Mouse (Mus musculus) spleen, postnatal 4 days (tissue): ENCODE measurements around the gene Nmt1.

Source experiments
- DNase-seq, 2 experiments: peaks; one replicate each; pipeline ENCODE4 v3.0.0; 2022; ENCODE audit warnings: low spot score in 2 of 2

Nmt1 gene

GRCm38 (mm10) chr11:103042828-103043227 is 14.8 kb downstream of the Nmt1 start:
- DNase-seq: no peak

DNA sequence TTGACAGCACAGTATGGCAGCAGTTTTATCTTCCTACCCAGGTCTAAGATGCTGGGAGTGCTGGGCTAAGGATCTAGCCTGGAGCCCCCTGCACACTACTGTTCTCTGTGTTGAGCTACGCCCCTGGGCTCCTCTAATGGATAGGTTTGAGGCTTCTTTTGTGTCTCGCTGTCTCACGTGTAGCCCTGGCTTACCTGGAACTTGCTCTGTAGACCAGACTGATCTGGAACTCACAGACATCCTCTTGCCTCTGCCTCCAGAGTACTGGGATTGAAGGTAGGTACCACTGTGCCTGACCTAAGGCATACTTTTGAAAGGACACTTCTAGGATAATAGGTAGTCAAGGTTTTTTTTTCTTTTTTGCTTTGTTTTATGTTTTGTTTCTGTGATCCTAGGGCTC is 16.0 kb downstream of the Nmt1 start:
- no peak for DNase-seq

- DNase-seq: no peak
Measured at GRCm38 (mm10) chr11:103046286-103046685, 18.3 kb downstream of the Nmt1 start.

GRCm38 (mm10) chr11:103049611-103050010 is 21.6 kb downstream of the Nmt1 start:
- DNase-seq: no peak

DNA sequence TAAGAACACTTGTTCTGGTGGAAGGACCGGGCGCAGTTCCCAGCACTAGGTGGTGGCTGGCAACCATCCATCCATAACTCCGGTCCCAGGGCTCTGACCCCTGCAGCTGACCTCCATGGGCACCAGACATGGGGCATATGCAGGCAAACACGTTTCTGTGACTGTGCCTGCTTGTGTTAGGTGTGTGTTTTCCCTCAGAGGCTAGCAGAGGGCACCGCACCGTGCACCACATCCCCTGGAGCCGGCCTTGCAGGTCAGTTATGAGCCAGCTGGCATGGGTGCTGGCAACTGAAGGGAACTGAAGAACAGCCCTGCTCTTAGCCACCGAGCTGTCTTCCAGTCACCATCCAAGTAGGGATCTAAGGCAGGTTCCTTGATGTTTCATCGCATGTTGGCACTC is 22.2 kb downstream of the Nmt1 start:
- no peak for DNase-seq

- no peak for DNase-seq
Measured at GRCm38 (mm10) chr11:103051249-103051691, 23.3 kb downstream of the Nmt1 start.

DNA sequence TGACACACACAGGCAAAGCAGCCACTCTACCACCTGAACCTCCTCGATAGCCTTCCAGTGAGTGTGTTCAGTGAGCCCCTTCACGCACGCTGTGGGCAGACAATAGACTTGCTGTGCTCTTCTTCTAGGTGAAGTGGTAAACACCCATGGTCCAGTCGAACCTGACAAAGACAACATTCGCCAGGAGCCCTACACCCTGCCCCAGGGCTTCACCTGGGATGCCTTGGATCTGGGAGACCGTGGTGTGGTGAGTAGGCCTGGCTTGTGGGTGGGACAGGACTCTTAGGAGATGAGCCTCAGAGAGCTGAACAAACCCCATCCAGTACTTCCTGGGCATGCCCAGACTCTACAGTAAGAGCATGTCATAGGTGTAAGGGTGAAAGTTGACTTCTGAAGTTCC is 24.1 kb downstream of the Nmt1 start:
- no peak for DNase-seq

GRCm38 (mm10) chr11:103053191-103054076 is 25.4 kb downstream of the Nmt1 start:
- DNase-seq: no peak

DNA sequence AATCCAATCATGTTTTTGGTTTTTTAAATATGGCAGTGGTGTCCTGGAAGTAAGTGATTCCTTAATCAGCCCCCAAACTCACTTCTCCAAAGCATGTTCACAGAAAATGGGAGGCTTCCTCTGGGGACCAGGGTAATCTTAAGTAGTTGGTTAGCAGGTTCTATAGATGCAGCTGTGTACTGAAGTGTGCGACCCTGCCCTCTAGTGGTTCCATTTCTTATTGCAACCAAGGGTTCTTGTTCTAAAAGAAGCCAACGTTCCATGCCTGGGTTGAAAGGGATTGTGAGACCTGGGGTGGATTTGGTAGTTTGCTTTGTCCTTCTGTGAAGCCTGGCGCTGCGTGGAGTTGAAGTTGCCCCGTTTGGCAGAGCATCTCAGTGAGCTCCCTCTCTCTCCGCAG is 26.8 kb downstream of the Nmt1 start:
- peak; percentile 72 to 88 for DNase-seq

GRCm38 (mm10) chr11:103056636-103057035 is 28.6 kb downstream of the Nmt1 start:
- no peak for DNase-seq

DNA sequence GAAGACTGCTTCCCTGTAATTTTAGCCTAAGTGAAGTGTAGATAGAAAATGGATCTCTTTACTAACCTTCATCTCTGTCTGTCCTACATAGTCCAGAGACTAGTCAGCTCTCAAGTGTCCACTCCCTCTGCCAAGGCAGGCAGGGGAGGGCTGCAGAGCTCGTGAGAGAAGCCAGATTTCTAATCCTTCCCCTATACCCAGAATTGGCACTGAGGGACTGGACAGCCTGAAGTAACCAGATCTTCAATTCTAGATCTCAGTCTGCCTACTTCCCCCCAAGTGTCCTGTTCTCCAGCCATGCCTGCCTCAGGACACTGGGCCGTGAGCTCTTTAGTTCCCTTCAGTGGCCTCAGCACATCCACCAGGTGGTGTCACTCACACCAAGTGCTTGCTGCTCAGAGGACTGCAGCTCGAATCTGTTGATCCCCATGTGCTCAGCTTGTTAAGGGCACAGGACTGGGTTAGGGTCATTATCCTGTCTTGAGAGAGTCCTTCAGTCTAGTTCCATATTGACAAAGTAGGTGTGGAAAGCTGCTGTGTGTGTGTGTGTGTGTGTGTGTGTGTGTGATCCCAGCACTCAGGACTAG is 30.6 kb downstream of the Nmt1 start:
- DNase-seq: no peak

GRCm38 (mm10) chr11:103066191-103067050 is 38.4 kb downstream of the Nmt1 start:
- no peak for DNase-seq

- DNase-seq: no peak
Measured at GRCm38 (mm10) chr11:103067051-103067361, 39.0 kb downstream of the Nmt1 start.

DNA sequence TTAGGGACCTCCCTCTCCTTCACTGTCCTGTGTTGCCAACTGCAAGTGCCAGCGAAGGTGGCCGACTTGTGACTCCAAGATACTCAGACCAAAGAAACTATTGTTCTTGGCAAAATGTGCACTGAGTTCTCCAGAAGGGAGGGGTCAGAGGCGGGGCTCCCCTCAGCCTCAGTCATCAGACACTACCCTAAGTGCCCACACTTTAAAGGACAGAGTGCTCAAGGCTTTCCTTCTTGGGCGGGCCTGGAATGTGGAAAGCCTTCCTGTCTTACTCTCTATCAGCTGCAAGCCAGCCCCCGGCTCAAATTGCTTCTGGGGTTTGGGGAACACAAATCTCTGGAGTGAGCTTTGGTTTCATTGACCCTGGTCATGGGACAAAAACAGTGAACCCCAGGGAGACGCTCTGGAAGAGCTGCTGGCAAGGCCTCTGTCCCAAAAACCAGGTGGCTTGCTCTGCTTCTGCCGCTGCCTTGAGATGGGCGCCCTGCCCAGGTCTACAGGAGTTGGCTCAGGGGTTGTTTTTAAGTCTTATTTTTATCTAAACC is 39.5 kb downstream of the Nmt1 start:
- DNase-seq: no peak

DNA sequence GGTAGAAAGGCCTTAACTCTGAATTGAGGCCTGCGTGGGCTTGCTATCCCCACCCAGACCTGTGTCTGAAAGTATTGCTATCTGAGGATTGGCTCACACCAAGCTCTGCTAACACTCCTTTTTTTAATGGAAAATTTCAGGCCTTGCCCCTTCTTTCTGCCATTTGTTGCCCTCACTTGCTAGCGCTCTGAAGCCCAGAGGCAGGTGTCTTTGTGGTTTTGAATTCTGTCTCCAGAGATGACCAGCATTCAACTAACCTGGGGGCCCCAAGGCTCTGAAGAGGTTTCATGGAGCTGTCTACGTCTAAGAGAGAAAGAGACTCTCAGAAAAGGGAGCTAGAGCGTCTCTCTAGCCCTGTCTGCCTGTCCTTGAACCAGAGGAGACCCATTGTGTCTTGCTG is 40.3 kb downstream of the Nmt1 start:
- no peak for DNase-seq

DNA sequence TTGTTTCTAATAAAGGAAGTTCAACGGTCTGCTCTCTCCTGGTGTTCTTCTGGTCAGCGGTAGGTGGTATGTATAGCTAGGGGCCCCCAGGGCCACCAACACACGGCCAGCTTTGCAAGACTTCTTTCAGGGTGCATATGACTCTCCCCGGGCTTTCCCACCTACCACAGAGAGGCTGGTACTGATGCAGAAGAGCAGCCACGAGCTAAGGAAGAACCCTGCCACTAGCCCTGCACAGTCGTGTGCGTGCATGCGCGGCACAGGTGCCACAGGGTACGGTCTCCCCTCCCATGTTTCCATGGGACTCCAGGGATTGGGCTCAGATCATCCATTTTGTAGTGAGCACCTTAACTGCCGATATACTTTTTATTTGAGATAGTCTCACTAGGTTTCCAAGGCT is 40.9 kb downstream of the Nmt1 start:
- DNase-seq: no peak

DNA sequence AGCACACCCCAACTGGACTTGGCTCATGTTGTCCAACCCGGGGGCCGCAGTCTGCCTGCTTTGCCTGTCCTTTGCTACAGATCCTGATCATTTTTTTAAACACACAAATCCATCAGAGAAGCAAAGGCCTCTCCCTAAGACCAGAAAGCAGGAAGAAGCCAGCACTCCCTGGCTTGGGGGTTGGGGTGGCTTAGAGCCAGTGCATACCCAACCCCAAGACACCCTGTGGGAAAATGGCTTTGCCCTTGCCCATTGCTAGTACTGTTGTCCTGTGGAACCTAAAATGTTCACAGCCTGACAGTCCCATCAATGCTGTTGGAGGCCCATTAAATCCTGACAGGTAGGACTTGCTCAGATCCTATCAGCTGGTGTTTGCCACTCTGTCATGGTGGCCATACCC is 41.7 kb downstream of the Nmt1 start:
- DNase-seq: no peak

DNA sequence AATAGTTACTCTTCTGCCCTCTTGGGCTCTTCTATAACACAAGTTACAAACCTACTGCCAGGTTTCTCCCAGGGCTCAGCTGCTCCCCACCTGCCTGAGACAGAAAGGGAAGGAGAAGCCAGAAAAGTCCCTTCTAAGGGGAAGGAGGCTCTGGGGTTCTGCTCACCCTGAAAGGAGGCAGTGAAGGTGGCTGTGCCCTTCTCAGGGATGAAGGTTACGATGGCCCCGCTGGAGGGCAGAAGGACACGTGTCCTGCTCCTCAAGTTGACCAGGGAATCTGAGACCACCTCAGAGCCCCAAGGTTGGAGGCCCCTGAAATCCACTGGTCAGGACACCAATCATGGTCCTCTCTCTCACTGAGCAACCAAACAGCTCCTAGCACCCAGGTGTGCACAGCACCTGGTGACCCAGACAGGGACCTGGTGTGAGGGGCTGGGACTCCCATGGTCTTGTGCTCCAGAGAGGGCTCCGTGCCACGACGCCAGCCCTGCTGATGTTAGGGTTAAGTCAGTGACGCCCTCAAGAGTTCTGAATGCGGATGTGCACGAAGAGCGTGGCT is 42.4 kb downstream of the Nmt1 start:
- DNase-seq: no peak

DNA sequence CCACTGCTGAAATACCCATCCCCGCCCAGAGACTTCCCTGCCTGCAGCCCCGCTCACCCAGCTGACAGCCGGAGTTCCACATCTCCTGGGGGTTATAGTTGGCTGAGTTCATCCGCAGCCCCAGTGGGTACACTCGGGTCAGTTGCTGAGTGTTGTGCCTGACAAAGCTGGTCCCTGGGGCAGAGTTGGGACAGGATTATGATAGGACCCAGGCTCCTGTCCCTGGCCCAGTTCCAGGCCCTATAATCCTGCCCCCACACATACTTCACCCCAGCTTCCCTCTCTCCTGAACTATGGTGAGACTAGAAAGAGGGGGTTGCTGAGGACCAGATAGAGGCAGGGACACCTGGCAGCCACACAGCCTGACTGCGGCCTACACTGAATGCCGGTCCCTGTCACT is 45.7 kb downstream of the Nmt1 start:
- DNase-seq: no peak

DNA sequence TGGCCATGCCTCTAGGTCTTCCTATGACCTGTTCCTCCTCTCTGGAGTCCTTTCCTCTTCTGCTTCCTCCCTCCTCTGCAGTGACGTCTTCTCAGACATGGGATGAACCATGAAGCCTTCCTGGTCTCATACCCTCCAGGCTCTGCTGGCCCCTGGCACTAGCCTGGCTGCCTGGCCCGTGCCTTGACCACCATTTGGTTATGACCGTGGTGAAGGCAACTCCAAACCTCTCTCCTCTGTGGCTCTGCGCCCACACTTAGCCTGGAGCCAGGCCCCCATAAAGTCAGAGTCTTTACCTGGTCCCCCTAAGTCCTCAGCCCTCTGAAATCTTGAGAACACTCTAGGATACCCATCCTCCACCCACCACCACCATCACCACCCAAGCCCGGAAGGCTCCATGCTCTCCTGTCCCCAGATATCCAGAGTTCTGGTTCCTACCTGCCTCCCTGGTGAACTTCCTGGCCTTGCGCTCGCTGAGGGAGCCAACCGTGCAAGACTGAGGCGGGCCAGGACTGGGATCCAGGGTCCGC is 46.2 kb downstream of the Nmt1 start:
- DNase-seq: no peak

- DNase-seq: no peak
Measured at GRCm38 (mm10) chr11:103074796-103075323, 46.9 kb downstream of the Nmt1 start.
